Mouse (Mus musculus) myocyte (in vitro differentiated cells): ENCODE results near the gene Sec24c.
A peak's percentile ranks its signal among the peaks of the same experiment; 100 is the strongest.

Source experiments
- E2F4 ChIP-seq: IDR thresholded peaks from one replicate; pipeline ENCODE4 v1.6.1; 2011; ENCODE audit warnings: mild to moderate bottlenecking, control low read depth, moderate library complexity; ENCODE audit not compliant: insufficient read depth
- MAX ChIP-seq: IDR thresholded peaks from one replicate; pipeline ENCODE4 v1.6.1; 2011; ENCODE audit warnings: low read depth, mild to moderate bottlenecking, control low read depth
- MYOD1 ChIP-seq, 3 experiments: IDR thresholded peaks; one replicate each; pipeline ENCODE4 v1.6.1; 2011; ENCODE audit warnings: control low read depth in 2 of 3, low read depth in 2 of 3, mild to moderate bottlenecking in 2 of 3, moderate library complexity in 1 of 3; ENCODE audit not compliant: insufficient read length in 2 of 3, control insufficient read depth in 1 of 3
- MYOG ChIP-seq, 3 experiments: IDR thresholded peaks; one replicate each; pipeline ENCODE4 v1.6.1; 2011; ENCODE audit warnings: control low read depth in 2 of 3, low read depth in 2 of 3, mild to moderate bottlenecking in 2 of 3; ENCODE audit not compliant: insufficient read length in 2 of 3, control insufficient read depth in 1 of 3, insufficient read depth in 1 of 3
- POLR2A ChIP-seq: IDR thresholded peaks from one replicate; pipeline ENCODE4 v1.6.1; 2011; ENCODE audit warnings: low read depth, mild to moderate bottlenecking, control low read depth, moderate library complexity; ENCODE audit not compliant: insufficient read length
- POLR2AphosphoS2 ChIP-seq: IDR thresholded peaks from one replicate; pipeline ENCODE4 v1.6.1; 2011; ENCODE audit warnings: low read depth, control low read depth; ENCODE audit not compliant: insufficient read length
- TCF12 ChIP-seq: IDR thresholded peaks from one replicate; pipeline ENCODE4 v1.6.1; 2011; ENCODE audit warnings: mild to moderate bottlenecking, control low read depth; ENCODE audit not compliant: poor library complexity, insufficient read depth, severe bottlenecking
- USF1 ChIP-seq: IDR thresholded peaks from one replicate; pipeline ENCODE4 v1.6.1; 2011; ENCODE audit warnings: low read depth, mild to moderate bottlenecking, control low read depth, moderate library complexity

DNA sequence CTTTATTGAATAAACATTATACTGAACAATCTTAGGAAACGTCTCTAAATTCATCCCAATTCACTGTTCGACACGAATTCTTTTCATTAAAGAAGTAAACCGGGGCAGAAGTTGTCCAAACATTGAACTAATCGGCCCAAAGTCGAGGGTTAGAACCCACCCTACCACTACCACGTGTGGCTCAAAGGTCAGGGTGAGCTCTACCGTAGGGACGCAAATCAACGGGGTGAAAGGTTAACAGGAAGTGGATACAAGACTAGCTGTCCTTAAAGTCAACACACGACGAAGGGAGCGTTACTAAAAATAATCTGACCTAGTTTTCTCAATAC, 409 bp upstream of the Sec24c start:
- TF ChIP-seq MYOG (IDR thresholded peaks at IDR 0.05; ENCODE audit: control insufficient read depth in 1 of 3, insufficient read depth in 1 of 3, insufficient read length in 2 of 3, low read depth in 2 of 3) = no peak
- TF ChIP-seq MYOD1 (IDR thresholded peaks at IDR 0.05; ENCODE audit: control insufficient read depth in 1 of 3, insufficient read length in 2 of 3, low read depth in 2 of 3) = no peak
- peak; percentile 32 for TF ChIP-seq MAX
- no peak for TF ChIP-seq POLR2A
- no peak for TF ChIP-seq POLR2AphosphoS2
- TF ChIP-seq TCF12 = no peak
- TF ChIP-seq E2F4 = no peak
- peak; percentile 61 for TF ChIP-seq USF1
